Mouse (Mus musculus) G1E (cell line): ENCODE measurements around the gene Ap5s1.

Source experiments
- CTCF ChIP-seq: IDR thresholded peaks from 2 replicates; pipeline ENCODE4 v1.5.1; 2012; ENCODE audit warnings: low read depth, low read length, inconsistent platforms, mixed read lengths
- GATA1 ChIP-seq: IDR thresholded peaks from 2 replicates; pipeline ENCODE4 v1.6.1; 2012; ENCODE audit warnings: borderline replicate concordance, low read length, inconsistent platforms, mixed read lengths
- POLR2AphosphoS5 ChIP-seq: IDR thresholded peaks from 2 replicates; pipeline ENCODE4 v1.6.1; 2012; ENCODE audit warnings: low read depth, low read length, inconsistent platforms; ENCODE audit not compliant: insufficient replicate concordance

DNA sequence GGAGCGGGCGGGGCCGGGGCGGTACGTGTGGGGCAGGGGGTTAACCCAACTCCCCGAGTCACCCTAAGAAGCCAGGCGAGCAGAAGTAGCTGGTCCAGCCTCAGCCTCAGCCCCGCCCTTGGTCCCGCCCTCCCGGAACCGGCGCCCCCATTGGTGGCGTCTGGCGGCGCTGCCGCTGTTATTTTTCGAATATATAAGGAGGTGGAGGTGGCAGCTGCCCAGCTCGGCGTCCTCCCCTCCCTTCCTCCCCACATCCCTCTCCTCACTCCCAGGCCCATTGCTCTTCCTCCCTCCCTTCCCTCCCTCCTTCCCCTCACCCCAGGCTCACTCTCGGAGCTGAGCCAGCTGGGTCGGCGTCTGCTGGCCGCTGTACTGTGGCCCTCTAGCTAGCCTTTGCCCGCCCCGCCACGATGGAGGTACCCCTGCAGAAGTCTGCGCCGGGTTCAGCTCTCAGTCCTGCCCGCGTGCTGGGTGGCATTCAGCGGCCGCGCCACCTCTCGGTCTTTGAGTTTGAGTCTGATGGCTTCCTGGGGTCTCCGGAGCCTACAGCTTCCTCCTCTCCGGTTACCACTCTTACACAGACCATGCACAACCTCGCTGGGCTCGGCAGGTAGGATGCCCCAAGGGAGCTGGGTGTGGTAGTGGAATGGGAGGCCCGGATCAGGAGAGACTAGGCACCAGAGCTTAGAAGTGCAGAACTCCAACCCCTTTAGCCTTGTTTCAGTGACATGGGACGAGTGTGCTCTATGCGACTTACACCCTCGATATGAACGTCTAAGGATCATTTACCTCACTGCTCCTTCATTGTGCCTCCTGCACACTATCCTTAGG is 19.9 kb upstream of the Ap5s1 start, which contains the start of the genes Cdc25b and Spef1:
- TF ChIP-seq CTCF = no peak
- TF ChIP-seq POLR2AphosphoS5 = no peak
- TF ChIP-seq GATA1 = no peak
